17 mouse cellular contexts compared by ENCODE assay signal in genomic region chrX:145065484-145065913, GRCm38 (mm10).
DNase-seq lines count a peak whose midpoint lies in the region; ATAC-seq and TF ChIP-seq lines count a peak whose summit lies in the region.
"Had no signal": no experiment of that assay in that cellular context is flagged by ENCODE, and none has a peak within 500 bp of the region (broad histone marks: within the 10 kb centered on the region; RNA-seq: fewer than 3 reads in every experiment).

No protein-coding gene starts in this region.

- 0 out of 2 replicates have a peak, but pooled peaks have one; percentile 23 for ATAC-seq in forebrain, embryonic 12.5 days (ENCODE audit: low FRiP score)
- ATAC-seq in forebrain, postnatal 0 days = no peak
- peak; percentile 85 for ATAC-seq in midbrain, embryonic 12.5 days (ENCODE audit: low FRiP score, low read depth)
- peak; percentile 75 for ATAC-seq in midbrain, embryonic 13.5 days
- ATAC-seq: intestine, embryonic 15.5 days had no signal

- H3K4me3 ChIP-seq in forebrain, embryonic 12.5 days (replicated peaks) = no peak overlapping the region
- no peak overlapping the region for H3K4me3 ChIP-seq in forebrain, postnatal 0 days (ENCODE audit: low read depth, low read length)
- no peak overlapping the region for H3K4me3 ChIP-seq in midbrain, embryonic 12.5 days
- no peak overlapping the region for H3K4me3 ChIP-seq in midbrain, embryonic 10.5 days
- H3K4me3 ChIP-seq in midbrain, embryonic 13.5 days (replicated peaks) = no peak overlapping the region
- H3K4me3 ChIP-seq: embryonic facial prominence, embryonic 13.5 days; heart, embryonic 12.5 days; hindbrain, embryonic 10.5 days; intestine, embryonic 15.5 days had no signal

- no peaks in the 10 kb centered on the region for H3K27me3 ChIP-seq in forebrain, embryonic 12.5 days
- no peaks in the 10 kb centered on the region for H3K27me3 ChIP-seq in forebrain, postnatal 0 days (ENCODE audit: insufficient read depth, low read length)
- H3K27me3 ChIP-seq in midbrain, embryonic 12.5 days = no peaks in the 10 kb centered on the region; the same call in 1 of the 2 replicates
- peaks cover 7% of the 10 kb centered on the region; the same call in 1 of the 2 replicates for H3K27me3 ChIP-seq in midbrain, embryonic 10.5 days (ENCODE audit: low read depth, poor library complexity, severe bottlenecking)
- H3K27me3 ChIP-seq in midbrain, embryonic 13.5 days = no peaks in the 10 kb centered on the region
- H3K27me3 ChIP-seq: embryonic facial prominence, embryonic 13.5 days; heart, embryonic 12.5 days; intestine, embryonic 15.5 days had no signal

- H3K27ac ChIP-seq in forebrain, embryonic 12.5 days = no peak overlapping the region
- no peak overlapping the region for H3K27ac ChIP-seq in forebrain, postnatal 0 days (ENCODE audit: low read depth, low read length)
- no peak overlapping the region for H3K27ac ChIP-seq in midbrain, embryonic 12.5 days (replicated peaks)
- no peak overlapping the region for H3K27ac ChIP-seq in midbrain, embryonic 10.5 days (replicated peaks)
- 0 out of 2 replicates have a peak overlapping the region, but pooled peaks have one; percentile 9 for H3K27ac ChIP-seq in midbrain, embryonic 13.5 days
- H3K27ac ChIP-seq: embryonic facial prominence, embryonic 13.5 days; hindbrain, embryonic 10.5 days; intestine, embryonic 15.5 days had no signal

- DNase-seq in forebrain, postnatal 0 days = no peak
- no peak for DNase-seq in midbrain, embryonic 10.5 days (ENCODE audit: low spot score)
- no peak for DNase-seq in gastrocnemius, adult 8-10 months (ENCODE audit: low spot score in 2 of 2)
- no peak for DNase-seq in kidney, postnatal 10 days
- DNase-seq in layer of hippocampus, postnatal 36 days = no peak
- DNase-seq: adrenal gland, postnatal 10 days; cerebellum, adult 11-12 months; cerebellum, adult 9-10 months; cerebellum, postnatal 25 days; gastrocnemius, postnatal 25 days had no signal

- no peak for TF ChIP-seq CTCF in forebrain, postnatal 0 days (IDR thresholded peaks at IDR 0.05; ENCODE audit: low read depth)

- WGBS in forebrain, embryonic 12.5 days = 45% methylated on average over 2 of the region's 2 CpGs
- 37% methylated on average over 2 of the region's 2 CpGs for WGBS in forebrain, postnatal 0 days
- 43% methylated on average over 2 of the region's 2 CpGs for WGBS in midbrain, embryonic 12.5 days
- WGBS in midbrain, embryonic 10.5 days = 65% methylated on average over 2 of the region's 2 CpGs
- 25% methylated on average over 2 of the region's 2 CpGs for WGBS in midbrain, embryonic 13.5 days

- H3K36me3 ChIP-seq in forebrain, embryonic 12.5 days (replicated peaks) = no peaks in the 10 kb centered on the region
- H3K36me3 ChIP-seq in forebrain, postnatal 0 days (ENCODE audit: insufficient read depth) = no peaks in the 10 kb centered on the region
- H3K36me3 ChIP-seq in midbrain, embryonic 12.5 days = no peaks in the 10 kb centered on the region
- no peaks in the 10 kb centered on the region for H3K36me3 ChIP-seq in midbrain, embryonic 10.5 days
- no peaks in the 10 kb centered on the region for H3K36me3 ChIP-seq in midbrain, embryonic 13.5 days
- H3K36me3 ChIP-seq: embryonic facial prominence, embryonic 13.5 days; heart, embryonic 12.5 days; hindbrain, embryonic 10.5 days; intestine, embryonic 15.5 days had no signal

- no peak overlapping the region for H3K4me2 ChIP-seq in forebrain, embryonic 12.5 days
- no peak overlapping the region for H3K4me2 ChIP-seq in forebrain, postnatal 0 days (ENCODE audit: low read depth)
- no peak overlapping the region for H3K4me2 ChIP-seq in midbrain, embryonic 12.5 days (replicated peaks)
- no peak overlapping the region for H3K4me2 ChIP-seq in midbrain, embryonic 13.5 days (replicated peaks)
- H3K4me2 ChIP-seq: embryonic facial prominence, embryonic 13.5 days; heart, embryonic 12.5 days; intestine, embryonic 15.5 days had no signal

- H3K4me1 ChIP-seq in forebrain, embryonic 12.5 days = no peaks in the 10 kb centered on the region
- H3K4me1 ChIP-seq in forebrain, postnatal 0 days (ENCODE audit: insufficient read depth) = no peaks in the 10 kb centered on the region
- H3K4me1 ChIP-seq in midbrain, embryonic 12.5 days = no peaks in the 10 kb centered on the region
- H3K4me1 ChIP-seq in midbrain, embryonic 10.5 days = no peaks in the 10 kb centered on the region
- H3K4me1 ChIP-seq in midbrain, embryonic 13.5 days (replicated peaks) = no peaks in the 10 kb centered on the region
- H3K4me1 ChIP-seq: embryonic facial prominence, embryonic 13.5 days; heart, embryonic 12.5 days; hindbrain, embryonic 10.5 days; intestine, embryonic 15.5 days had no signal

- H3K9ac ChIP-seq in forebrain, embryonic 12.5 days = no peak overlapping the region
- no peak overlapping the region for H3K9ac ChIP-seq in forebrain, postnatal 0 days
- no peak overlapping the region for H3K9ac ChIP-seq in midbrain, embryonic 12.5 days (replicated peaks)
- no peak overlapping the region for H3K9ac ChIP-seq in midbrain, embryonic 13.5 days (replicated peaks)
- H3K9ac ChIP-seq: embryonic facial prominence, embryonic 13.5 days; heart, embryonic 12.5 days; intestine, embryonic 15.5 days had no signal

- no peaks in the 10 kb centered on the region for H3K9me3 ChIP-seq in forebrain, embryonic 12.5 days
- H3K9me3 ChIP-seq in forebrain, postnatal 0 days (ENCODE audit: low read length) = no peaks in the 10 kb centered on the region
- H3K9me3 ChIP-seq in midbrain, embryonic 12.5 days = no peaks in the 10 kb centered on the region
- H3K9me3 ChIP-seq in midbrain, embryonic 10.5 days (replicated peaks) = no peaks in the 10 kb centered on the region
- H3K9me3 ChIP-seq in midbrain, embryonic 13.5 days = no peaks in the 10 kb centered on the region
- H3K9me3 ChIP-seq: embryonic facial prominence, embryonic 13.5 days; heart, embryonic 12.5 days; hindbrain, embryonic 10.5 days; intestine, embryonic 15.5 days had no signal
